Mouse (Mus musculus): ENCODE measurements at regions not wholly inside any gene's neighbourhood (a gene's known extent, or its start where the extent isn't known, plus 50 kb on each side); places are given as distances from the start of the nearest gene placed in this dataset.

DNA sequence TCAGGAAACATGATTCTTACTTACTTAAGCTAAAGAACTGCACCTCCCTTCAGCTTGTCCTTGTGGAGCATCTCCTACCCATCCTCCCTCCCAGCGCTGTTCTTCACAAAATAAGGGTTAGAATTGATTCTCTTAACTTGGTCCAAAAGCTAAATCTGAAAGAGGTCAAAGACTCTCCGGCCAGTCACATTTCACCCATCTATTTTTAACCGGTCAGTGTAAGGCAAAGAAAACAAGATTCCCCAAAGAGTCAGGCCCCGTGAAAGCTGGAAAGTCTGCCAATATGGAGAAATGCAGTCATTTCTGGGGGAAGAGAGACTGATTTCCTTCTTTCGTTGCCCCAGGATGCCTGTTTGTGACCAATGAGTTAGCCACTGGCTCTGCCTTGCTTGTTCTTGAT lies 114.0 kb downstream of the Zfp36l1 start:
- Histone ChIP-seq H3K4me1 (replicated peaks) (peaks cover 15% of the 10 kb centered on the region), H3K36me3 (no peaks in the 10 kb centered on the region), H3K9ac (no peak overlapping the region), H3K9me3 (no peaks in the 10 kb centered on the region), H3K4me2 (no peak overlapping the region), H3K4me3 (no peak overlapping the region), H3K27me3 (no peaks in the 10 kb centered on the region), H3K27ac (no peak overlapping the region)
- WGBS, result 85% methylated on average over 5 of the region's 5 CpGs
- ATAC-seq (ENCODE audit: low FRiP score), result no peak

DNA sequence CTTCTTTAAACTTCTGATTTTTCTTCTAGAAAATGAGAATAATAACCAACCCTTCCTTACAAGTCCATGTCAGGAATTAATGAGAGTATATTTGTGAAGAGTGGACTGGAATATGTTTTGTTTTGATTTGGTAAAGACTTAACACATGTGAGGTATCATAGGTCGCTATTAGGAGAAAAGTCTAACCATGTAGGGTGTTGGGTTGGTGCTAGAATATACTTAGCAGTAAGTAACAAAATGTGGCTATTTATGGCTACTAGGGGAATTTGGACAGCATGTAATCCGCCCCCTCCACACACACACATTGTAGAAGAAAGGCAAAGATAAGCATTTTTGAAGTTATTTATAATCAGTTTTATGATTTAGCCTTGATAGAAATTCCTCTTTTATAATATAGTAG lies 114.5 kb downstream of the Zfp36l1 start:
- WGBS, result 90% methylated on average over 2 of the region's 2 CpGs
- H3K9me3 ChIP-seq, result no peaks in the 10 kb centered on the region
- no peak overlapping the region for H3K27ac ChIP-seq
- H3K4me2 ChIP-seq, result no peak overlapping the region
- H3K4me1 ChIP-seq (replicated peaks), result peaks cover 17% of the 10 kb centered on the region
- H3K36me3 ChIP-seq, result no peaks in the 10 kb centered on the region
- H3K27me3 ChIP-seq, result no peaks in the 10 kb centered on the region
- H3K4me3 ChIP-seq, result no peak overlapping the region
- H3K9ac ChIP-seq, result no peak overlapping the region
- no peak for ATAC-seq (ENCODE audit: low FRiP score)

DNA sequence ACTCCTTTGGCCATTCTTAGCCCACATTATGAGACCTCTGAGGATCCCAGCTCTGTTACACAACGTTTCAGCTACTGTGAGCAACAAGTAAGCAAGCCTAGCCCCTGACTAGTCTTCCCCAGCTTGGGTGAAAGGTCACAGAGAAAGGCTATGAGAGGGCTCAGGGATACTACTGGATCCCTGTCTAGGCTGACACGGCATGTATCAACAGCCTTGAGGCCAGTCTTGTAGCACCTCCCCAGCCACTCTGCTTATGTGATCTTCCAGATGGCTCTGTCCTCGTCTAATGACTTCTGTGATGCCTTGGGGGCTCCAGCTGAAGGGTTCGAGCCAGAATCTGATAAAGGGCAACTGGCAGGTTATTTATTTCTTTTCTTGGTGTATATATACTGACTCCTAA lies 115.6 kb downstream of the Zfp36l1 start:
- Histone ChIP-seq H3K4me1 (replicated peaks) (peaks cover 14% of the 10 kb centered on the region), H3K4me2 (no peak overlapping the region), H3K4me3 (no peak overlapping the region), H3K27me3 (no peaks in the 10 kb centered on the region), H3K9me3 (no peaks in the 10 kb centered on the region), H3K27ac (no peak overlapping the region), H3K36me3 (no peaks in the 10 kb centered on the region), H3K9ac (no peak overlapping the region)
- no peak for ATAC-seq (ENCODE audit: low FRiP score)
- 77% methylated on average over 4 of the region's 4 CpGs for WGBS

DNA sequence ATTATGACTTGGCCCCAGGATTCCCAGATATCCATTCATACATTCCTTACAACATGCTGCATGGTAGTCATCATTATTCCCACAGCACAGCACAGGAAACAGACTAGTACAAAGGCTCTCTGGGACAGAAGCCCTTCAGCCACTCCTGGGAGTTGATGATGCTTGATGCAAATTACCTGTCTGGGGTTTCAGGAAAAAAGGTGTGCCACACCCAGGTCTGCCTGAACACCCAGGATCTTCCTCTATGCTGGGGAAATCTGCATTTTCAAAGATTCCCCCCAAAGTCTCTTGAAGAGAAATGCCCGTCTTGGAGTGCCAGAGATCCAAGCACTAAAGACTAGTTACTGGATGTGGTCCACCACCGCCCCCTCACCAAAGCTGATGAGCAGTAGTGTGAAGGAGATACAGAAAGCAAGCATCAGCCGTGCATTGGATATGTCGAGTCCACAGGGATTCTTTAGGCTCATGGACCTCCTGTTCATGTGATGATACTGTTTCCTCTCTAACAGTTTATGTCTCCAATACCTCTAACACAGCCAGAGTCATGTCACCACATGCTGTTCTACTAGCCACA lies 117.2 kb downstream of the Zfp36l1 start:
- no peak overlapping the region for H3K4me3 ChIP-seq
- no peak overlapping the region for H3K9ac ChIP-seq
- H3K36me3 ChIP-seq, result no peaks in the 10 kb centered on the region
- H3K9me3 ChIP-seq, result no peaks in the 10 kb centered on the region
- no peaks in the 10 kb centered on the region for H3K27me3 ChIP-seq
- H3K27ac ChIP-seq, result no peak overlapping the region
- no peak overlapping the region for H3K4me2 ChIP-seq
- 93% methylated on average over 4 of the region's 4 CpGs for WGBS
- ATAC-seq (ENCODE audit: low FRiP score), result no peak
- H3K4me1 ChIP-seq (replicated peaks), result peaks cover 22% of the 10 kb centered on the region

DNA sequence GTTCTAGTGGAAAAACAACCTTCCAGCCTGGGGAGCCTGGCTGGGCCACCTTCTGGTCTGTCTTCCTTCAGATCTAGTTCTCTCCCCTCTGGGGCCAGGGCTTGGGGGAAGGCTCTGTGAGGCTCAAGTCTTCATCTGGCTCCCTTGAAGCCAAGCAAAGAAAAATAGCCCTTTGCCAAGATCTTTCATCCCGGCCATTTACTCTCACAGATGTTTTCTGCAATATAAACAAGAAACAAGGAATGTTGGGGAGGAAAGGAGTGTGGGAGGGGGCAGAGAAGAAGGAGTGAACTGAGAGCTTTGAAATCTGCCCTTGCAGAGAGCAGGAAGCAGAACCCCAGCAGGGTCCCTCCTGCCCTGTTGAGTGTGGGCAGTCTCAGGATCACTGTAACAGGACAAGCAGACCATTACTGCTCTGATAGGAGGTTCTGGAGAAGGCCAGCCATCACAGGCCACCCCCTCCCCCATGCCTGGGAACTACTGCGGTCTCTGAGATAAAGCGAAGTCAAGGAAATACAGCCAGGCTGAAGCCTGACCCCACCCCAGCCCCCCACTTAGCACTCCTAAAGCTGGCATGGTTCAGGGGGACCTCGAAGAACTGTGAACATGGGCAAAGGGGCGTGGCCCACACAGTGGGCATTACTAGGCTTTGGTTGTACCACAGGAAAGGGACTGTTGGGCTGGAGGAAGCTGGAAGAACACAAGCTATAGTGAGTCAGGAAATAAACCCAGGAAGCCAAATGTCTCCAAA lies 118.8 kb downstream of the Zfp36l1 start:
- Histone ChIP-seq H3K27ac (peak overlapping the region; percentile 48), H3K4me2 (no peak overlapping the region), H3K9ac (no peak overlapping the region), H3K9me3 (no peaks in the 10 kb centered on the region), H3K27me3 (no peaks in the 10 kb centered on the region), H3K36me3 (no peaks in the 10 kb centered on the region), H3K4me1 (replicated peaks) (peaks cover 38% of the 10 kb centered on the region), H3K4me3 (no peak overlapping the region)
- no peak for ATAC-seq (ENCODE audit: low FRiP score)
- 75% methylated on average over 5 of the region's 5 CpGs for WGBS

DNA sequence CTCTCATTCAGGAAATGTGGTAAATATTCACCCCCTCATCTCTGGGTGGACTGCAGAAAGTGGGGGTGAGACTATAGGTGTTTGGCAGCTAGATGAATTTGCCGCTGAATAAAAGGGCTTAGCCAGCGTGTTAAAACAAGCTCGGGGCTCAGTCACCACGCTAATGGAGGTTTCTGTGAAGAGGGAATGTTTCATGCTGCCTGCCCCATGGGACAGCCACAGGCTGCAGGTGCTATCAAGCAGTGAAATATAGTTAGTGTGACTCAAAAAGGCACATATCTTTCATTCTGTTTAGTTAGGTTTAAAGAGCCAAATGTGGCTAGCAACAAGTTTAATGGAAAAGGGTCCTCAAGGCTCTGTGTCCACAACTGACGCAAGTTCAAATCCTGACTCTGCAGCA lies 121.5 kb downstream of the Zfp36l1 start:
- 35% methylated on average over 5 of the region's 5 CpGs for WGBS

DNA sequence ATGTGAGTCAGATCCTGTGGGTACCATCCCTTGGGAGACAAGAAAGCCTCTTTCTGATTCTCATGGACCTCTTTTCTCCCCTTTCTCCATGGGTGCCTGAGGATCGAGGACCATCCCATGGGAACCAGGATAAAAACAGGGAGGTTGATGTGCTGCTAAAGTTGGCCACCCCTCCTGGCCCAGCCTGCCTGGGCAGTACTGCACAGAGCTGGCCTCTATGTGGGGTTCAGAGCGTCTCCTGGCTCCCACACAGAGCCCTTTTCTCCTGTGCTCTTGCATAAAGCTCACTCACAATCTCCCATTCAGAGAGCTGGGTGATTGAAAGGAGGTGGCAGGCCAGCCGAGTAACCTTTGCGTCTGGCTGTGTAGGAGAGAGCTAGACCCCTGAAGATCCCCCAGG lies 122.1 kb downstream of the Zfp36l1 start:
- Histone ChIP-seq H3K4me1 (replicated peaks) (peaks cover 50% of the 10 kb centered on the region), H3K4me2 (no peak overlapping the region), H3K9ac (no peak overlapping the region), H3K36me3 (no peaks in the 10 kb centered on the region), H3K27me3 (no peaks in the 10 kb centered on the region), H3K27ac (peak overlapping the region; percentile 81), H3K4me3 (no peak overlapping the region), H3K9me3 (no peaks in the 10 kb centered on the region)
- 0 out of 2 replicates have a peak, but pooled peaks have one; percentile 59 for ATAC-seq (ENCODE audit: low FRiP score)
- WGBS, result 25% methylated on average over 4 of the region's 4 CpGs

More for the DNA sequence above, 121.5 kb downstream of the Zfp36l1 start:
- ATAC-seq (ENCODE audit: low FRiP score), result no peak
- Histone ChIP-seq H3K36me3 (no peaks in the 10 kb centered on the region), H3K27ac (peak overlapping the region; percentile 81), H3K4me2 (no peak overlapping the region), H3K9ac (no peak overlapping the region), H3K4me1 (replicated peaks) (peaks cover 50% of the 10 kb centered on the region), H3K27me3 (no peaks in the 10 kb centered on the region), H3K9me3 (no peaks in the 10 kb centered on the region), H3K4me3 (no peak overlapping the region)

DNA sequence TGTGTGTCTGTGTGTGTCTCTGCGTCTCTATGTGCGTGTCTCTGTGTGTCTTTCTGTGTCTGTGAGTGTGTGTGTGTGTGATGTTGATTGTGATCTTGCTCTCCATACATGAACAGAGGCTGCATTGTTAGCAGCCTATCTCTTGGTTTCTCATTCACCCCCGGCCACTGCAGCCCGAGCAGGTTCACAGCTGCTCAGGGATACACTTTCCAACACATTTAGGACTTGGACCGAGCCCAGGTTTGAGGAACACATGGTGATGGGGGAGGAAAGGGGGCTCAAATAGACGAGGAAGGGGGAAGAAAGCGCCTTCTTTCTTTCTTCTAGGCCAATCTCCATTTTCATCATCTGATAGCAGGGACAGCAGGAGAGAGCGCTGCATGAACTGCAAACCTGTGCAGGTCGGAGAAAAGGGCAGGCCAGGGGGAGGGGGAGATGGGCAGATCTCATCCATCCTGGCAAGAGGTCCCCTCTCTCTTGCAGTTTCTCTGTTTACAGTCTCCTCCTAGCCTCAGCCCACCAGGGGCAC lies 123.2 kb downstream of the Zfp36l1 start:
- H3K9ac ChIP-seq, result no peak overlapping the region
- no peaks in the 10 kb centered on the region for H3K9me3 ChIP-seq
- H3K27me3 ChIP-seq, result no peaks in the 10 kb centered on the region
- H3K27ac ChIP-seq, result peak overlapping the region; percentile 81
- ATAC-seq (ENCODE audit: low FRiP score), result no peak
- 53% methylated on average over 7 of the region's 9 CpGs for WGBS
- peaks cover 50% of the 10 kb centered on the region for H3K4me1 ChIP-seq (replicated peaks)
- no peak overlapping the region for H3K4me2 ChIP-seq
- H3K4me3 ChIP-seq, result no peak overlapping the region
- no peaks in the 10 kb centered on the region for H3K36me3 ChIP-seq

DNA sequence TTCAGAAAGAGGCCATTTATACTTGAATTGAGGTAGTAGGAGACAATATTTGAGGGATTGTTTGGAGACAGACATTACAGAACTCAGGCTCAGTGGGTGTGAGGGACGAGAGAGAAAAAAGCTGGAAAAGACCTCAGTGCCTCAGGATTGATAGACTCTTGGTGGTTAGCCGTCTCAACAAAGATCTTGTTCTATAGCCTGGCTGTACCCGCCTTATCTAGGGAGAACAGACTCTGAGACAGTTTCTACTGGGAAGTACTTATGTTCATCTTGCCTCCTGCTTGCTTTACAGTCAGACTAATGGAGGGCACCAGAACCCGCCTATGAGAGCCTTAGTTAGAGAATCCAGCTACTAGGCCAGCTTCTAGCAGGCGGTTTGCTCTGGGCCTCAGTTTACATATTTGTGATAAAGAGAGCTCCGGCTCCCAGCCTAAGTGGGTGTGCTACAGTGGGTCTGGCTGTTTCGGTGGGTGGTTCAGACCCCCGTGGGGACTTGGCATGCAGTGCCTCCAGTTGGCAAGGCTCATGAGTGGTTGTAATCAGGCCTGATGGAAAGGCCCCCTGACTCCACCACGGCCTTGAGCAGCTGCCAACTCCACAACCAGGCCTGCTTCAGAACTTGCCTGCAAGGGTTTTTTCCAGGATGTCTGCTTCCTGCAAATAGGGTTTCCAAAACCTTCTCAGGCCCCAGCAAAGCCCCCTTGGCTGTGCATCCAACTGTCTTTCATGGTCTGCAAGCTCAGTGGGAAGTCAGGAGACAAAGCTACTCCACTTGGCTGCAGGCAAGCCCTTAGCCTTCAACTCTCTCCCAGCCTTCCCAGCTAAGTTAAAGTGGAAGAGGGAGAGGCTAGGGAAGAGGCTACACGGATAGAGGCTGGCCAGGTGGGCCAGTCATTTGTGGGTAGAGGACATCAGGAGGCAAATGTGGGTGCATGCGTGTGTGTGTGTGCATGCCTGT lies 124.1 kb downstream of the Zfp36l1 start:
- WGBS, result 80% methylated on average over 11 of the region's 11 CpGs
- H3K27me3 ChIP-seq, result no peaks in the 10 kb centered on the region
- peak overlapping the region; percentile 81 for H3K27ac ChIP-seq
- no peaks in the 10 kb centered on the region for H3K9me3 ChIP-seq
- no peak overlapping the region for H3K4me3 ChIP-seq
- 0 out of 2 replicates have a peak, but pooled peaks have one; percentile 49 for ATAC-seq (ENCODE audit: low FRiP score)
- H3K4me1 ChIP-seq (replicated peaks), result peaks cover 40% of the 10 kb centered on the region
- no peak overlapping the region for H3K9ac ChIP-seq
- no peaks in the 10 kb centered on the region for H3K36me3 ChIP-seq
- H3K4me2 ChIP-seq, result no peak overlapping the region

DNA sequence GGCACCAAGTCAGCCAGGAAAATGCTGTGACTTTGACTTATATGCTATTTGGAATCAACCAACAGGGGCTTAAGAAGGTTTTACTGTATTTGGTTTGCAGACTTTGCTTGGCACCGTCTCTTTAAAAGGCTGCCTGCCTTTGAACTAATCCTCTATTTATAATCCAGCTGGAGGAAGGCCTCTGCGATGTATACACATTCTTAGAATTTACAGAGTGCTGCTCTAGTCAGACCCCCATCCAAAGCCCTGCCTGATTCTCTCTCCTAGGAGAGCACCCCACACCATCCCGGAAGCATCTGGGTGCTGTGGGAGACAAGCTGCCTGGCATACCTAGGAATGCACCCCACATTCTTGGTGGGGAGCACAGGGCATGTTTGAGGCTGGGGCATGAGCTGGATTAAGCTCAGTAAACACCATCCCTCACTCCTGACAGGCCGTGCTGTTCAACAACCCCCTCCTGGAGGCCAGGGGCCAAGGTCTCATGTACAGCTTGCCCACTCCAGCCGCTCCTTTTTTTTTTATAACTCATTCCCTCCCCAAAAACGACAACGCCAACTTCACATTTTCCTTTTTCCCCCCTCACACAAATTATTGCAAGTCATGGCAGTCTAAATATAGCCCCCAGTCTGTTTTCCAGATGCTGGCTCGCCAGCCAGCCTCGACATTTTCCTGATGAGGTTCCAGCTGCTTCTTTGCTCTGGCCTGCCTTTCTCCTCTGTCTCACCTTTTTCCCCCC lies 126.4 kb downstream of the Zfp36l1 start:
- Histone ChIP-seq H3K4me1 (replicated peaks) (peaks cover 36% of the 10 kb centered on the region), H3K27me3 (no peaks in the 10 kb centered on the region), H3K27ac (0 out of 2 replicates have a peak overlapping the region, but pooled peaks have one; percentile 52), H3K9me3 (no peaks in the 10 kb centered on the region), H3K9ac (no peak overlapping the region), H3K4me2 (no peak overlapping the region), H3K4me3 (no peak overlapping the region), H3K36me3 (no peaks in the 10 kb centered on the region)
- WGBS, result 59% methylated on average over 9 of the region's 9 CpGs
- ATAC-seq (ENCODE audit: low FRiP score), result no peak

DNA sequence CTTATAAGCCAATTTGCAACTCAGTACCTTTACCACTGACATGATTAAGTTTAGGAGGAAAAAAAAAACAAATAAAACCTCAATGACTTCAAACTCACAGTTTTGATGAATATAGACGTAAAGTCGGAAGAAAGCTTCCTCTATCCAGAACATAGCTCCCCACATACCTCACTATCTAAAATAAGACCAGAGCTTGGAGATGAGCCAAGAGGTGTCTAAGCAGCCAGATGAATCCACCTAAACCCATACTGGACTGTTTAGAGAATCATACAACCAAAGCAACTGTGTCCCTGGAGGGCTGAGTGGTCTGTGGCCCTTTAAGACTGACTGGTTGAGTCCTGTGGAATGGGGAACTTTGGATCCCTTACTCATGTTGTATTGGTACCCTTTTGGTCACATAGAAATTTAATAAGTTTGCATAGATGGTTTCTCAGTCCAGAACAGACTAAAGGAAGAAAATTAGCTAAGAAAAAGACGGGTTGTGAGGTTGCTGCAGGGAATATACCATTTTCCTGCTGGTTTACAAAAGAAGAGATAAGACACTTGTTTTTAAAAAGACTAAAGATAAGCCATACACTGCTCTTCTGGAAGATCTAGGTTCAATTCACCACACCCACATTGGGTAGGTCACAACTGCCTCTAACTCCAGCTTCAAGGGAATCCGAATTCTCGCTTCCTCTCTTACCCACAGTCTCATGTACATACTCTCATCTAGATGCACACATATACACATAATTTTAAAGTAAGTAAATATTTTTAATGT lies 127.6 kb downstream of the Zfp36l1 start:
- ATAC-seq (ENCODE audit: low FRiP score), result no peak
- Histone ChIP-seq H3K4me2 (no peak overlapping the region), H3K9me3 (no peaks in the 10 kb centered on the region), H3K9ac (no peak overlapping the region), H3K27ac (no peak overlapping the region), H3K4me1 (replicated peaks) (peaks cover 24% of the 10 kb centered on the region), H3K4me3 (no peak overlapping the region), H3K36me3 (no peaks in the 10 kb centered on the region), H3K27me3 (no peaks in the 10 kb centered on the region)
- 92% methylated on average over 5 of the region's 5 CpGs for WGBS

All from hindbrain, embryonic 13.5 days (tissue).